7 mouse cellular contexts compared by ENCODE assay signal in the genomic region with DNA sequence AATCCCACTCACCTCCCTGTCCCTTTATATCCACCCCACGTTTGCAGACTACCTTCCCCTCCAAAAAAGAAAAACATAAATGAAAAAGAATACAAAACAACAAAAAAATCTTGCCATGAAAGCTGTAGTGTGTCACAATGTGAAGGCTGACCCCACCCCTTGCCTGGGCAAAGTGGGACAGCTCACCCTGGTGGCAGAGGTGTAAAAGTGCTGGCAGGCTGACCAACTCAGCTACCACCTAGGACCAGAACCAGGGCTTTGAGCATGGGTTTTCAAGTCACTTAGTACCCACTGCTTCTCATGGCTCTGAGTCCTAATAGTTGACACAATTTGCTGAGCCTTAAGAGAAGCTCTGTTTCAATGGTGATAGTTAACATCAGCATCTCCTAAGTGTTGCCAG.
DNase-seq lines count a peak whose midpoint lies in the region; ATAC-seq and TF ChIP-seq lines count a peak whose summit lies in the region.

No protein-coding gene starts in this region.

- no peak for ATAC-seq in kidney, postnatal 0 days (replicated peaks; ENCODE audit: low FRiP score, low read depth)
- ATAC-seq in kidney, embryonic 14.5 days (ENCODE audit: low FRiP score, low TSS enrichment): no peak

- dilution Hi-C loops in CH12.LX (cut with MboI; ENCODE audit: extremely low pct_ligation_motif_present, extremely low pct_unique_long_range_greater_than_20kb, low sequenced_read_pairs): no loop called here

- in situ Hi-C loops in CH12.LX (cut with MboI; ENCODE audit: low pct_ligation_motif_present, low pct_unique_long_range_greater_than_20kb, low sequenced_read_pairs): no loop called here

- peak; percentile 55; the same call in 1 of the 2 replicates for TF ChIP-seq CTCF in kidney, postnatal 0 days (IDR thresholded peaks at IDR 0.05; ENCODE audit: low read depth)
- TF ChIP-seq CTCF in CH12.LX (conservative IDR thresholded peaks at IDR 0.05 in 1 of 2, IDR thresholded peaks at IDR 0.05 in 1 of 2; ENCODE audit: low read depth in 2 of 2, low read length in 2 of 2): peak; percentile 37 to 64; a peak in 3 of 4 replicates

- intact Hi-C loops in heart, postnatal 36 days (cut with DNase I): loop anchor here (10.0 kb wide), 3 partner anchors 170 to 440 kb away; no protein-coding TSS in a partner anchor

- H3K27ac ChIP-seq in kidney, postnatal 0 days: no peak overlapping the region
- H3K27ac ChIP-seq in kidney, embryonic 14.5 days (ENCODE audit: low read depth, low read length): no peak overlapping the region
- H3K27ac ChIP-seq in CH12.LX (ENCODE audit: insufficient read depth, low read depth): no peak overlapping the region

- no peaks in the 10 kb centered on the region for H3K36me3 ChIP-seq in kidney, postnatal 0 days (ENCODE audit: insufficient read depth, low read length)
- H3K36me3 ChIP-seq in kidney, embryonic 14.5 days (ENCODE audit: control insufficient read depth, insufficient read depth, low read length): no peaks in the 10 kb centered on the region
- H3K36me3 ChIP-seq in CH12.LX (replicated peaks in 1 of 2; ENCODE audit: control insufficient read depth in 1 of 2, insufficient read depth in 1 of 2, low read length in 1 of 2): no peaks in the 10 kb centered on the region

- no peak for DNase-seq in kidney, postnatal 0 days (ENCODE audit: low spot score)
- DNase-seq in CH12.LX (ENCODE audit: extremely low read depth) (peak; percentile 34), ES-CJ7 (ENCODE audit: low read depth, low spot score) (peak; percentile 56)
- DNase-seq in heart, postnatal 36 days: peak; percentile 17 to 18
- no peak for DNase-seq in spleen, postnatal 36 days (ENCODE audit: low spot score in 2 of 2)
- DNase-seq in gastrocnemius, postnatal 4 days (ENCODE audit: low spot score in 2 of 2): no peak

- TF ChIP-seq RAD21 in CH12.LX (IDR thresholded peaks at IDR 0.05; ENCODE audit: low read depth, low read length): peak; percentile 48

- no peak for TF ChIP-seq EP300 in CH12.LX (IDR thresholded peaks at IDR 0.05; ENCODE audit: low read length)

- no peak overlapping the region for H3K4me3 ChIP-seq in kidney, postnatal 0 days (replicated peaks; ENCODE audit: low read depth, low read length)
- no peak overlapping the region for H3K4me3 ChIP-seq in kidney, embryonic 14.5 days (ENCODE audit: low read length)
- H3K4me3 ChIP-seq in CH12.LX (replicated peaks in 1 of 3; ENCODE audit: low read depth in 2 of 3, low read length in 2 of 3, poor library complexity in 1 of 3): no peak overlapping the region

- H3K9ac ChIP-seq in kidney, postnatal 0 days (ENCODE audit: low read depth, low read length): no peak overlapping the region
- no peak overlapping the region for H3K9ac ChIP-seq in kidney, embryonic 14.5 days (ENCODE audit: low read depth, low read length)
- H3K9ac ChIP-seq in CH12.LX (ENCODE audit: insufficient read depth, low read depth): no peak overlapping the region

- H3K4me1 ChIP-seq in kidney, postnatal 0 days (replicated peaks; ENCODE audit: insufficient read depth, low read length): no peaks in the 10 kb centered on the region
- no peaks in the 10 kb centered on the region for H3K4me1 ChIP-seq in kidney, embryonic 14.5 days (ENCODE audit: control insufficient read depth, insufficient read depth, low read length)
- H3K4me1 ChIP-seq in CH12.LX (ENCODE audit: control insufficient read depth in 1 of 2, insufficient read depth in 2 of 2): no peaks in the 10 kb centered on the region

- 48% methylated on average over 1 of the region's 1 CpGs for WGBS in kidney, postnatal 0 days
- 43% methylated on average over 1 of the region's 1 CpGs for WGBS in kidney, embryonic 14.5 days

- H3K9me3 ChIP-seq in kidney, postnatal 0 days (replicated peaks; ENCODE audit: low read length): no peaks in the 10 kb centered on the region
- H3K9me3 ChIP-seq in kidney, embryonic 14.5 days (ENCODE audit: control insufficient read depth, low read length): no peaks in the 10 kb centered on the region
- no peaks in the 10 kb centered on the region for H3K9me3 ChIP-seq in CH12.LX (replicated peaks; ENCODE audit: low read length)

- no peak overlapping the region for H3K4me2 ChIP-seq in kidney, postnatal 0 days (ENCODE audit: low read length)
- H3K4me2 ChIP-seq in kidney, embryonic 14.5 days (replicated peaks; ENCODE audit: low read depth, low read length): no peak overlapping the region
- H3K4me2 ChIP-seq in CH12.LX (ENCODE audit: insufficient read depth, low read depth, poor library complexity, severe bottlenecking): no peak overlapping the region

- H3K27me3 ChIP-seq in kidney, postnatal 0 days (ENCODE audit: insufficient read depth, low read length): no peaks in the 10 kb centered on the region
- no peaks in the 10 kb centered on the region for H3K27me3 ChIP-seq in kidney, embryonic 14.5 days (ENCODE audit: control insufficient read depth, insufficient read depth, low read length)
- no peaks in the 10 kb centered on the region for H3K27me3 ChIP-seq in CH12.LX (replicated peaks)

- H3K79me2 ChIP-seq in CH12.LX (replicated peaks; ENCODE audit: control insufficient read depth, extremely low read depth, insufficient read depth, poor library complexity, severe bottlenecking): no peaks in the 10 kb centered on the region

- TF ChIP-seq POLR2A in CH12.LX (IDR thresholded peaks at IDR 0.05; ENCODE audit: low read depth, low read length): no peak

TF ChIP-seq in CH12.LX, 34 proteins besides CTCF, POLR2A, EP300 and RAD21:
- TF ChIP-seq SMC3 (IDR thresholded peaks at IDR 0.05; ENCODE audit: low read depth, low read length) (peak; percentile 59), MAFK (IDR thresholded peaks at IDR 0.05; ENCODE audit: insufficient replicate concordance, low read length) (no peak), POLR2AphosphoS2 (IDR thresholded peaks at IDR 0.05; ENCODE audit: low read depth, low read length) (no peak), PAX5 (IDR thresholded peaks at IDR 0.05; ENCODE audit: low read length) (no peak), MXI1 (IDR thresholded peaks at IDR 0.05; ENCODE audit: low read depth, low read length) (no peak), UBTF (IDR thresholded peaks at IDR 0.05; ENCODE audit: low read depth, low read length) (no peak)

Comparison
In these comparisons a context has a peak if more than half of its experiments do, and no peak if none do; other contexts are left out.
1. DNase-seq: peak in CH12.LX (single experiment), ES-CJ7 (single experiment) and heart, postnatal 36 days (2 of 2); none in kidney, postnatal 0 days (single experiment), spleen, postnatal 36 days (0 of 2) and gastrocnemius, postnatal 4 days (0 of 2).